Mouse (Mus musculus): Measurements from ENCODE around the gene Ppp4r1. TPM values are rescaled to one million over a fixed set of nuclear protein-coding genes. Genes with fewer than 3 reads are reported as not detected.

The Ppp4r1 gene
- polyA plus RNA-seq, 1 experiment: 93.7 TPM

- no peak for DNase-seq (ENCODE audit: low read depth)
- TF ChIP-seq POLR2A (IDR thresholded peaks at IDR 0.05; ENCODE audit: borderline replicate concordance, extremely low read depth, insufficient read depth, insufficient read length, poor library complexity, severe bottlenecking) (no peak), CTCF (IDR thresholded peaks at IDR 0.05; ENCODE audit: borderline replicate concordance, extremely low read depth, insufficient read depth, insufficient read length) (no peak)
Measured at GRCm38 (mm10) chr17:65791161-65791560, 8.8 kb downstream of the Ppp4r1 start.

DNA sequence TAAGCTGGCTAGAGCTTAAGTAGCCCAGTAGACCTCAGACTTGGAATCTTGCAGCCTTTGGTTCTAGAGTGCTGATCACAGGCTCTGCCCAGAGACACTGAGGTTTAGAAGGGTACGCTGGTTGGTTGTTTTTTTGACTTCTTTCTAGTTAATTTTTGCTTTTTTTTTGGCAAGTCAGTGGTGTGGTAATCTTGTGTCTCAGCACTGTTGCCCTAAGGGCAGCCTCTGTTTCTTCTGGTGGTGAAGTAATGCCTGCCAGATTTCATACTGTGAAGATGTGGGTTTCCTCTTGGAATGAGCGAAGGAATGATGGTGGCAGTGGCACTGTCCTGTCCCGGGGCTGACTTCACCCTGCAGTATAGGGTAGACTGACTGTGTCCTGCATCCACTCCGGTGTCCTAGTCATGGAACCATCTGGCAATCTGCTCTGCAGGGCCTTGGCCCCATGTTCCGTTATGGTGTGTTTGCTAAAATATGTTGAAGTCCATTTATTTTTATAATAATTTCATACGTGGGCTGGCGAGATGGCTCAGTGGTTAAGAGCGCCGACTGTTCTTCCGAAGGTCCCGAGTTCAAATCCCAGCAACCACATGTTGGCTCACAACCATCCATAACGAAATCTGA, 11.0 kb downstream of the Ppp4r1 start:
- TF ChIP-seq CTCF (IDR thresholded peaks at IDR 0.05; ENCODE audit: borderline replicate concordance, extremely low read depth, insufficient read depth, insufficient read length): no peak
- TF ChIP-seq POLR2A (IDR thresholded peaks at IDR 0.05; ENCODE audit: borderline replicate concordance, extremely low read depth, insufficient read depth, insufficient read length, poor library complexity, severe bottlenecking): no peak
- DNase-seq (ENCODE audit: low read depth): no peak

- TF ChIP-seq POLR2A (IDR thresholded peaks at IDR 0.05; ENCODE audit: borderline replicate concordance, extremely low read depth, insufficient read depth, insufficient read length, poor library complexity, severe bottlenecking): no peak
- no peak for TF ChIP-seq CTCF (IDR thresholded peaks at IDR 0.05; ENCODE audit: borderline replicate concordance, extremely low read depth, insufficient read depth, insufficient read length)
- no peak for DNase-seq (ENCODE audit: low read depth)
Measured at GRCm38 (mm10) chr17:65794096-65794850, 11.9 kb downstream of the Ppp4r1 start.

- TF ChIP-seq POLR2A (IDR thresholded peaks at IDR 0.05; ENCODE audit: borderline replicate concordance, extremely low read depth, insufficient read depth, insufficient read length, poor library complexity, severe bottlenecking): no peak
- no peak for TF ChIP-seq CTCF (IDR thresholded peaks at IDR 0.05; ENCODE audit: borderline replicate concordance, extremely low read depth, insufficient read depth, insufficient read length)
- peak; percentile 28 for DNase-seq (ENCODE audit: low read depth)
Measured at GRCm38 (mm10) chr17:65796056-65796455, 13.7 kb downstream of the Ppp4r1 start.

DNA sequence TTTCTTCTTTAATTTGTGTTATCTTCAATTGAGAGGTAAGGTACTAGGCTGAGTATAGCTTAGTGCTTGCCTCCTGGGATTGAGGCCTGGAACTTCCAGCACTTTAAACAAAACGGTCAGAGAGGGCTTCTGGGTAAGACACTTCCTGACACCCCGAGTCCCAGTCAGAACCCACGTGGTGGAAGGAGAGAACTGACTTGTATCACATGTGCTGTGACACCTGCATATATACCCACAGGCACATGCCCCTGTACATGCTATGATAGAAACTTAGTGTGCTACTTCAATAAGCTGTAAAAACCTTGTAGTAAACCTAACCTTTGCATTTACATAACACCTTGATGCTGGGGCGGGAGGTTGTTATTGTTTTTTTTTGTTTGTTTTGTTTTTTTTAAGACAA, 16.1 kb downstream of the Ppp4r1 start:
- TF ChIP-seq POLR2A (IDR thresholded peaks at IDR 0.05; ENCODE audit: borderline replicate concordance, extremely low read depth, insufficient read depth, insufficient read length, poor library complexity, severe bottlenecking): no peak
- no peak for TF ChIP-seq CTCF (IDR thresholded peaks at IDR 0.05; ENCODE audit: borderline replicate concordance, extremely low read depth, insufficient read depth, insufficient read length)
- no peak for DNase-seq (ENCODE audit: low read depth)

DNA sequence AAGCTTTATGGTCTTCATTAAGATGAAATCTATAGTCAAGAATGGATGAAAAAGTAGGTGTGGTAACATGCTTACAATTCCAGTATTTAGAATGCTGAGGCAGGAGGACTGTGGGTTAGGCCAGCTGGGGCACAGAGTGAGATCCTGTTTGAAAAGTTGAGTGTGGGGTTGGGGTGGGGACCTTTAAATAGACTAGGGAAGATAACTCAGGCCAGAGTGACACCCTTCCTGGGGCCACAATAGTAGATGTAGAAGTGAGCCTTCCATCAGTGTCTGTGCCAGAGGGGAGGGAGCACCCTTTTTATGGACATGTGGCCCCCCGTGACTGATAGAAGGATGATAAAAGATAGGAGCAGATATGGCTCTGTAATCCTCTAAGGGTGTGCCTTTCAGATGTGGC, 17.0 kb downstream of the Ppp4r1 start:
- no peak for TF ChIP-seq POLR2A (IDR thresholded peaks at IDR 0.05; ENCODE audit: borderline replicate concordance, extremely low read depth, insufficient read depth, insufficient read length, poor library complexity, severe bottlenecking)
- TF ChIP-seq CTCF (IDR thresholded peaks at IDR 0.05; ENCODE audit: borderline replicate concordance, extremely low read depth, insufficient read depth, insufficient read length): no peak
- DNase-seq (ENCODE audit: low read depth): no peak

DNA sequence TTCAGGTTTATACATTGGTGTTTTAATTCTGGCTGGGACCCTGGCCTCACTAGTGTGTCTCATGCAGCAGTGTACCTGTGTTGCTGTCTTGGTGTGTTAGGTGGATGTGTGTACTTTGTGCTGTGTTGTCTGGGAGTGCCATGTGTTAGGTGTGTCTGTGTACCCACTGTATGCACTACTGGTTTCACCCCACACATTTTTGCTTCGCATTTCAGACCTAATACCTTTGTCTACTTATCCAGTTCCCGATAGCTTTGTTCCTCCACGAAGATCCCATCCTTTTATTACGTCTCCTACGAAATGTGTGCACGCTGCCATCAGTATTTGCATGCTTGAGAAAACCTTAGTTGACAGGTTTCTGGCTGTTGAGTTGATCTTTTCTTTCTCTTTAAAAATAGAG, 18.1 kb downstream of the Ppp4r1 start:
- DNase-seq (ENCODE audit: low read depth): no peak
- TF ChIP-seq CTCF (IDR thresholded peaks at IDR 0.05; ENCODE audit: borderline replicate concordance, extremely low read depth, insufficient read depth, insufficient read length) (no peak), POLR2A (IDR thresholded peaks at IDR 0.05; ENCODE audit: borderline replicate concordance, extremely low read depth, insufficient read depth, insufficient read length, poor library complexity, severe bottlenecking) (no peak)

GRCm38 (mm10) chr17:65802026-65802425, 19.7 kb downstream of the Ppp4r1 start:
- DNase-seq (ENCODE audit: low read depth): no peak
- no peak for TF ChIP-seq POLR2A (IDR thresholded peaks at IDR 0.05; ENCODE audit: borderline replicate concordance, extremely low read depth, insufficient read depth, insufficient read length, poor library complexity, severe bottlenecking)
- TF ChIP-seq CTCF (IDR thresholded peaks at IDR 0.05; ENCODE audit: borderline replicate concordance, extremely low read depth, insufficient read depth, insufficient read length): no peak

DNA sequence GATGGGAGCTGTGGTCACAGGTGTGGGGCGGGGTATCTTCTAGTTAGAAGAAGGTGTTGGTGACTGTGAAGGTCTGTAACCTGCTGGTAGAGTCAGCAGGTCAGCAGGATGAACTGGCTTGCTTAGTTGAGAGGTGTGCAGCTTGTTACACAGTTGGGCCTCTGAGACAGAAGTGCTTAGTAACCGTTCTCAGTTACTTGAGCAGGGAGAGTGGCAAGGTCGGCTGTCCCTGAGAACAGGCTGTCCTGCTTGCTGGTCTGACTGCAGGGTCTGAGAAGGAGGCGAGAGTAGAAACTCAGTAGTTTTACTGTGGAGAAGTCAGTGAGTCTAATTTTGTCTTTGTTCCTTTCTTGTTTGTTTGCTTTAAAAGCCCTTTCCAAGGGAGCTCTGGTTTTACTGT, 23.6 kb downstream of the Ppp4r1 start:
- DNase-seq (ENCODE audit: low read depth): no peak
- TF ChIP-seq CTCF (IDR thresholded peaks at IDR 0.05; ENCODE audit: borderline replicate concordance, extremely low read depth, insufficient read depth, insufficient read length) (no peak), POLR2A (IDR thresholded peaks at IDR 0.05; ENCODE audit: borderline replicate concordance, extremely low read depth, insufficient read depth, insufficient read length, poor library complexity, severe bottlenecking) (no peak)

DNA sequence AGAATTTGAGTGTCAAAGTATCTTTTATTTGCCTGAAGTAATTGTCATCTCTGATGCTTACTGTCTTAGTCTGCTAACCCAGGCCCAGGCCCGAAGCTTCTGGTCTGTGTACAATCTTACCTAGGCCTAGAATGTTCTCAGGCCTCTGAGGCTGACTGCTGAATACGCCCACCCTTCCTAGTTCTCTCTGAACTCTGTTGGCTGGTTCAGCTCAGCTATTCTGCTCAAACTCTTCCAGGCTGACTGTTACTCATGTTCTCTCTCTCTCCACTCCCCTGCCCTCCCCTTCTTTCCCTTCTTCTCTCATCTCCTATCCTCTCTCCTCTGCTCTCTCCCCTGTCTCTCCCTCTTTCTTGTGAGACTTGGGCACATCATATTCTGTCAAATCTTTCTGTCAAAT, 24.0 kb downstream of the Ppp4r1 start:
- DNase-seq (ENCODE audit: low read depth): no peak
- no peak for TF ChIP-seq CTCF (IDR thresholded peaks at IDR 0.05; ENCODE audit: borderline replicate concordance, extremely low read depth, insufficient read depth, insufficient read length)
- no peak for TF ChIP-seq POLR2A (IDR thresholded peaks at IDR 0.05; ENCODE audit: borderline replicate concordance, extremely low read depth, insufficient read depth, insufficient read length, poor library complexity, severe bottlenecking)

DNA sequence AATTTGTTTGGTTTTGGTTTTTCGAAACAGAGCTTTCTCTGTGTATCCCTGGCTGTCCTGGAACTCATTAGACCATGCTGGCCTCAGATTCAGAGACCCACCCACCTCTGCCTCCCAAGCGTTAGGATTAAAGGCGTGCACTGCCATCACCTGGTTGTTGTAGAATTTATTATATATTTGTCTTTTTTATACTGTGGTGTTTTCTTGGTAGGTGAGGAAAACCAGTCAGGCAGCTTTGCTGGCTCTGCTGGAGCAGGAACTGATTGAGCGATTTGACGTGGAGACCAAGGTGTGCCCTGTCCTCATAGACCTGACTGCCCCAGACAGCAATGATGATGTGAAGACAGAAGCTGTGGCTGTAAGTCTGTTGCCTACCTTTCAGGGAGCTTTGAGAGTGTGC, 28.7 kb downstream of the Ppp4r1 start:
- no peak for DNase-seq (ENCODE audit: low read depth)
- TF ChIP-seq CTCF (IDR thresholded peaks at IDR 0.05; ENCODE audit: borderline replicate concordance, extremely low read depth, insufficient read depth, insufficient read length): no peak
- TF ChIP-seq POLR2A (IDR thresholded peaks at IDR 0.05; ENCODE audit: borderline replicate concordance, extremely low read depth, insufficient read depth, insufficient read length, poor library complexity, severe bottlenecking): no peak

DNA sequence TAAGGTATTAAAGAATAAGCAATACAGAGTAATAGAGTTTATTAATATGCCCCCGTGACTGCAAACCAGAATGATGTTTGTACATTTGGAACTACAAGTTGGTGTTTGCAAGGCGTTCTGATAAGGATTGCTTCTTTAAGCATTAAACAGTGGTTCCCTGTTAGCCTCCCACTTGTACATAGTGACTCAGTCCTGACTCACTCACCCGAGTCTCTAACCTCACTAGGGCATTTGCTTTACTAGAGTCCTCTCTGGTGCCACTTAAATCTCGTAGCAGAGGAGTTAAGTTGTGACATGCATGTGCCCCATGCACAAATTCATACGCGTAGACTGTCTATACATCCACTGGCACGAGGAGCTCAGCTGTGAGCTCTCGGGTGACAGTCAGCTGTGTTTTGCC, 31.4 kb downstream of the Ppp4r1 start:
- TF ChIP-seq POLR2A (IDR thresholded peaks at IDR 0.05; ENCODE audit: borderline replicate concordance, extremely low read depth, insufficient read depth, insufficient read length, poor library complexity, severe bottlenecking) (no peak), CTCF (IDR thresholded peaks at IDR 0.05; ENCODE audit: borderline replicate concordance, extremely low read depth, insufficient read depth, insufficient read length) (no peak)
- DNase-seq (ENCODE audit: low read depth): no peak

Measured in brain, embryonic 14.5 days (tissue).